Mouse (Mus musculus) myocyte (in vitro differentiated cells): ENCODE measurements around the gene Nol4l.

ENCODE experiments used
- CEBPB ChIP-seq: IDR thresholded peaks from 2 replicates; pipeline ENCODE4 v1.6.1; 2011; ENCODE audit warnings: mild to moderate bottlenecking, moderate library complexity; ENCODE audit not compliant: poor library complexity, insufficient read depth, severe bottlenecking
- E2F4 ChIP-seq: IDR thresholded peaks from one replicate; pipeline ENCODE4 v1.6.1; 2011; ENCODE audit warnings: mild to moderate bottlenecking, control low read depth, moderate library complexity; ENCODE audit not compliant: insufficient read depth
- MAX ChIP-seq: IDR thresholded peaks from one replicate; pipeline ENCODE4 v1.6.1; 2011; ENCODE audit warnings: low read depth, mild to moderate bottlenecking, control low read depth
- MYOD1 ChIP-seq, 3 experiments: IDR thresholded peaks; one replicate each; pipeline ENCODE4 v1.6.1; 2011; ENCODE audit warnings: control low read depth in 2 of 3, low read depth in 2 of 3, mild to moderate bottlenecking in 2 of 3, moderate library complexity in 1 of 3; ENCODE audit not compliant: insufficient read length in 2 of 3, control insufficient read depth in 1 of 3
- POLR2A ChIP-seq: IDR thresholded peaks from one replicate; pipeline ENCODE4 v1.6.1; 2011; ENCODE audit warnings: low read depth, mild to moderate bottlenecking, control low read depth, moderate library complexity; ENCODE audit not compliant: insufficient read length
- POLR2AphosphoS2 ChIP-seq: IDR thresholded peaks from one replicate; pipeline ENCODE4 v1.6.1; 2011; ENCODE audit warnings: low read depth, control low read depth; ENCODE audit not compliant: insufficient read length
- SRF ChIP-seq: IDR thresholded peaks from one replicate; pipeline ENCODE4 v1.6.1; 2011; ENCODE audit warnings: low read depth; ENCODE audit not compliant: control insufficient read depth, insufficient read length
- TCF12 ChIP-seq: IDR thresholded peaks from one replicate; pipeline ENCODE4 v1.6.1; 2011; ENCODE audit warnings: mild to moderate bottlenecking, control low read depth; ENCODE audit not compliant: poor library complexity, insufficient read depth, severe bottlenecking
- TCF3 ChIP-seq: IDR thresholded peaks from one replicate; pipeline ENCODE4 v1.6.1; 2011; ENCODE audit warnings: low read depth, control low read depth; ENCODE audit not compliant: insufficient read length
- USF1 ChIP-seq: IDR thresholded peaks from one replicate; pipeline ENCODE4 v1.6.1; 2011; ENCODE audit warnings: low read depth, mild to moderate bottlenecking, control low read depth, moderate library complexity

DNA sequence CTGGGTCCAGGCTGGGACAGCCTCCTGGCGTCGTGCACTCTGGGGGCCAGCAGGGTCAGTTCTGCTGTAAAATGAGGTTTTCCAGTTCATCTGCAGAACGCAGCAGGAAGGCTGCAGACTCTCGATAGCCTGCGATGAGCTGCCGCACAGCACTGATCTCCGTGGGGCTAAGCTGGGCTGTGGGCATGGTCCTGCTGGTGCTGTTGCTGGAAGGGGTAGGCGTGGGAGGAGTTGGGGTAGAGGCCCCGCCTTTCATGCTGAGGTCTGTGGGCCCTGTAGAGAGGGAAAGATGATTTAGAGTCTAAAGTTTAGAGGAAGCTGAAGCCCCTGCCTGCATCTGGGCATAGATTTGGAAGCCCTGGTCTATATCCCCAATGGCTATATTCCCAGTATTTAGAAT, 118.2 kb downstream of the Nol4l start:
- TF ChIP-seq POLR2A, result no peak
- no peak for TF ChIP-seq TCF12
- TF ChIP-seq USF1, result no peak
- peak; percentile 42 for TF ChIP-seq POLR2AphosphoS2
- no peak for TF ChIP-seq MYOD1 (IDR thresholded peaks at IDR 0.05; ENCODE audit: control insufficient read depth in 1 of 3, insufficient read length in 2 of 3, low read depth in 2 of 3)
- no peak for TF ChIP-seq CEBPB
- TF ChIP-seq MAX, result no peak
- no peak for TF ChIP-seq E2F4
- TF ChIP-seq TCF3, result no peak
- no peak for TF ChIP-seq SRF
